Mouse (Mus musculus): ENCODE measurements around the gene Pax4. TPM values are rescaled to one million over a fixed set of nuclear protein-coding genes. Genes with fewer than 3 reads are reported as not detected.

Pax4 gene
- polyA plus RNA-seq, 1 experiment from 2014 or later, result not detected

GRCm38 (mm10) chr6:28416981-28417380, 32.2 kb downstream of the Pax4 start:
- no peak overlapping the region for H3K27ac ChIP-seq
- no peak overlapping the region for H3K9ac ChIP-seq
- no peaks in the 10 kb centered on the region for H3K27me3 ChIP-seq (ENCODE audit: control insufficient read depth, insufficient read depth, low read length)
- H3K9me3 ChIP-seq (ENCODE audit: control insufficient read depth, low read length), result no peaks in the 10 kb centered on the region
- 74% methylated on average over 4 of the region's 4 CpGs for WGBS
- H3K4me2 ChIP-seq (replicated peaks), result no peak overlapping the region
- H3K4me3 ChIP-seq (replicated peaks; ENCODE audit: low read length), result no peak overlapping the region
- DNase-seq (ENCODE audit: low spot score) (no peak), ATAC-seq (ENCODE audit: low FRiP score) (no peak)
- peaks cover 18% of the 10 kb centered on the region for H3K4me1 ChIP-seq (replicated peaks; ENCODE audit: control insufficient read depth, insufficient read depth, low read length)
- H3K36me3 ChIP-seq (replicated peaks; ENCODE audit: control insufficient read depth, insufficient read depth), result peaks cover 46% of the 10 kb centered on the region

- no peak for DNase-seq (ENCODE audit: low spot score)
- H3K4me3 ChIP-seq (replicated peaks; ENCODE audit: low read length), result no peak overlapping the region
- ATAC-seq (ENCODE audit: low FRiP score), result no peak
- no peaks in the 10 kb centered on the region for H3K4me1 ChIP-seq (replicated peaks; ENCODE audit: control insufficient read depth, insufficient read depth, low read length)
- no peak overlapping the region for H3K4me2 ChIP-seq (replicated peaks)
- no peak overlapping the region for H3K27ac ChIP-seq
- 72% methylated on average over 2 of the region's 2 CpGs for WGBS
- H3K9me3 ChIP-seq (ENCODE audit: control insufficient read depth, low read length), result no peaks in the 10 kb centered on the region
- H3K27me3 ChIP-seq (ENCODE audit: control insufficient read depth, insufficient read depth, low read length), result no peaks in the 10 kb centered on the region
- H3K9ac ChIP-seq, result no peak overlapping the region
- H3K36me3 ChIP-seq (replicated peaks; ENCODE audit: control insufficient read depth, insufficient read depth), result peaks cover 18% of the 10 kb centered on the region
These were observed 37.9 kb downstream of the Pax4 start for GRCm38 (mm10) chr6:28411236-28411635.

- H3K27me3 ChIP-seq (ENCODE audit: control insufficient read depth, insufficient read depth, low read length), result no peaks in the 10 kb centered on the region
- DNase-seq (ENCODE audit: low spot score), result no peak
- no peak overlapping the region for H3K9ac ChIP-seq
- no peaks in the 10 kb centered on the region for H3K4me1 ChIP-seq (replicated peaks; ENCODE audit: control insufficient read depth, insufficient read depth, low read length)
- H3K4me3 ChIP-seq (replicated peaks; ENCODE audit: low read length), result no peak overlapping the region
- H3K36me3 ChIP-seq (replicated peaks; ENCODE audit: control insufficient read depth, insufficient read depth), result peaks cover 7% of the 10 kb centered on the region
- no peak overlapping the region for H3K4me2 ChIP-seq (replicated peaks)
- no peaks in the 10 kb centered on the region for H3K9me3 ChIP-seq (ENCODE audit: control insufficient read depth, low read length)
- 86% methylated on average over 9 of the region's 9 CpGs for WGBS
- ATAC-seq (ENCODE audit: low FRiP score), result no peak
- no peak overlapping the region for H3K27ac ChIP-seq
These were observed 39.1 kb downstream of the Pax4 start for GRCm38 (mm10) chr6:28410053-28410452.

DNA sequence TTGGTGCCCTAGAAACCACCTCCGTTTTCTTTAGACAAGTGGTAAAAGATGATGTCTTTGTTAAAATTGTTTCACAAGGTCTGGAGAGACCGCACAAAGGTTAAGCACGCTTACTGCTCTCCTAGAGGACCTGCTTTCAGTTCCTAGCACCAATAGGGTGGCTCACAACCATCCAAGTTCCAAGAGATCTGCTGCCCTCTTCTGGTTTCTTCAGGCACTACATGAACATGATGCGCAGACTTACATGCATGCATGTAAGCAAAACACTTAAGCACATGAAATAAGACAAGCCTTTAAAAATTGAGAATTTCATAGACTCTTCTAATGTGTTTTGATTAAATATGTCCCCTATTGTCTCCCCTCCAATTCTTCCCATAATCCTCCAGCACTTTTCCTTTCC, 49.4 kb downstream of the Pax4 start:
- no peak for DNase-seq (ENCODE audit: low spot score)
- no peaks in the 10 kb centered on the region for H3K9me3 ChIP-seq (ENCODE audit: control insufficient read depth, low read length)
- H3K4me2 ChIP-seq (replicated peaks), result no peak overlapping the region
- no peak overlapping the region for H3K27ac ChIP-seq
- no peaks in the 10 kb centered on the region; the same call in 1 of the 2 replicates for H3K27me3 ChIP-seq (ENCODE audit: control insufficient read depth, insufficient read depth, low read length)
- no peak for ATAC-seq (ENCODE audit: low FRiP score)
- H3K4me3 ChIP-seq (replicated peaks; ENCODE audit: low read length), result no peak overlapping the region
- no peaks in the 10 kb centered on the region for H3K4me1 ChIP-seq (replicated peaks; ENCODE audit: control insufficient read depth, insufficient read depth, low read length)
- H3K9ac ChIP-seq, result no peak overlapping the region
- WGBS, result 91% methylated on average over 4 of the region's 4 CpGs
- H3K36me3 ChIP-seq (replicated peaks; ENCODE audit: control insufficient read depth, insufficient read depth), result no peaks in the 10 kb centered on the region

- no peak for ATAC-seq (ENCODE audit: low FRiP score)
- no peak overlapping the region for H3K4me2 ChIP-seq (replicated peaks)
- H3K36me3 ChIP-seq (replicated peaks; ENCODE audit: control insufficient read depth, insufficient read depth), result no peaks in the 10 kb centered on the region
- H3K27ac ChIP-seq, result no peak overlapping the region
- no peaks in the 10 kb centered on the region for H3K9me3 ChIP-seq (ENCODE audit: control insufficient read depth, low read length)
- 95% methylated on average over 3 of the region's 3 CpGs for WGBS
- H3K27me3 ChIP-seq (ENCODE audit: control insufficient read depth, insufficient read depth, low read length), result no peaks in the 10 kb centered on the region; the same call in 1 of the 2 replicates
- no peak for DNase-seq (ENCODE audit: low spot score)
- no peak overlapping the region for H3K4me3 ChIP-seq (replicated peaks; ENCODE audit: low read length)
- no peaks in the 10 kb centered on the region for H3K4me1 ChIP-seq (replicated peaks; ENCODE audit: control insufficient read depth, insufficient read depth, low read length)
- H3K9ac ChIP-seq, result no peak overlapping the region
These were observed 50.4 kb downstream of the Pax4 start for GRCm38 (mm10) chr6:28398726-28399125.

GRCm38 (mm10) chr6:28397681-28398203, 51.4 kb downstream of the Pax4 start, which contains the start of gene Zfp800:
TSS of gene Zfp800 (minus strand) at chr6:28398005.
- WGBS, result under 1% methylated on average over 33 of the region's 33 CpGs
- ATAC-seq (ENCODE audit: low FRiP score) (peak; percentile 62), DNase-seq (ENCODE audit: low spot score) (peak; percentile 55)
- Histone ChIP-seq H3K4me2 (replicated peaks) (peak within 1 kb of the TSS; percentile 71), H3K27me3 (ENCODE audit: control insufficient read depth, insufficient read depth, low read length) (no peaks in the 10 kb centered on the region; the same call in 1 of the 2 replicates), H3K9me3 (ENCODE audit: control insufficient read depth, low read length) (no peaks in the 10 kb centered on the region), H3K27ac (no peak within 1 kb of the TSS), H3K4me1 (replicated peaks; ENCODE audit: control insufficient read depth, insufficient read depth, low read length) (no peaks in the 10 kb centered on the region), H3K4me3 (replicated peaks; ENCODE audit: low read length) (peak within 1 kb of the TSS; percentile 38), H3K9ac (peak within 1 kb of the TSS; percentile 47), H3K36me3 (replicated peaks; ENCODE audit: control insufficient read depth, insufficient read depth) (no peaks in the 10 kb centered on the region)

- DNase-seq (ENCODE audit: low spot score) (peak; percentile 64), ATAC-seq (ENCODE audit: low FRiP score) (no peak)
- no peaks in the 10 kb centered on the region for H3K9me3 ChIP-seq (ENCODE audit: control insufficient read depth, low read length)
- peak overlapping the region; percentile 47 for H3K9ac ChIP-seq
- peak overlapping the region; percentile 38 for H3K4me3 ChIP-seq (replicated peaks; ENCODE audit: low read length)
- H3K27ac ChIP-seq, result no peak overlapping the region
- 2% methylated on average over 19 of the region's 19 CpGs for WGBS
- H3K4me1 ChIP-seq (replicated peaks; ENCODE audit: control insufficient read depth, insufficient read depth, low read length), result no peaks in the 10 kb centered on the region
- H3K27me3 ChIP-seq (ENCODE audit: control insufficient read depth, insufficient read depth, low read length), result no peaks in the 10 kb centered on the region; the same call in 1 of the 2 replicates
- no peaks in the 10 kb centered on the region for H3K36me3 ChIP-seq (replicated peaks; ENCODE audit: control insufficient read depth, insufficient read depth)
- H3K4me2 ChIP-seq (replicated peaks), result peak overlapping the region; percentile 71
These were observed 52.2 kb downstream of the Pax4 start for GRCm38 (mm10) chr6:28396853-28397457.

GRCm38 (mm10) chr6:28396051-28396852, 52.9 kb downstream of the Pax4 start:
- Histone ChIP-seq H3K9ac (peak overlapping the region; percentile 47), H3K4me2 (replicated peaks) (peak overlapping the region; percentile 71), H3K9me3 (ENCODE audit: control insufficient read depth, low read length) (no peaks in the 10 kb centered on the region), H3K27me3 (ENCODE audit: control insufficient read depth, insufficient read depth, low read length) (no peaks in the 10 kb centered on the region; the same call in 1 of the 2 replicates), H3K27ac (no peak overlapping the region), H3K4me1 (replicated peaks; ENCODE audit: control insufficient read depth, insufficient read depth, low read length) (no peaks in the 10 kb centered on the region), H3K36me3 (replicated peaks; ENCODE audit: control insufficient read depth, insufficient read depth) (no peaks in the 10 kb centered on the region), H3K4me3 (replicated peaks; ENCODE audit: low read length) (peak overlapping the region; percentile 38)
- 22% methylated on average over 15 of the region's 15 CpGs for WGBS
- ATAC-seq (ENCODE audit: low FRiP score), result no peak
- no peak for DNase-seq (ENCODE audit: low spot score)
